Mouse (Mus musculus): ENCODE data around the gene Bet1l.

- TF ChIP-seq CTCF (IDR thresholded peaks at IDR 0.05; ENCODE audit: low read depth, low read length) (no peak), GATA1 (IDR thresholded peaks at IDR 0.05; ENCODE audit: borderline replicate concordance, low read length) (no peak), TAL1 (conservative IDR thresholded peaks at IDR 0.05; ENCODE audit: low read depth, low read length) (no peak)
Observed at GRCm38 (mm10) chr7:140854483-140854882, 2.9 kb downstream of the Bet1l start.

All from G1E (cell line).